Mouse (Mus musculus): ENCODE measurements around the gene Rab11a. TPM values are rescaled to one million over a fixed set of nuclear protein-coding genes. Genes with fewer than 3 reads are reported as not detected.
"Not testable (repeated sequence)": the region's sequence is repeated elsewhere in the genome, so short reads cannot be mapped to it uniquely, and the experiment has no call there.

Gene Rab11a
- polyA plus RNA-seq, 1 experiment from 2014 or later: 1,191 TPM

- Histone ChIP-seq H3K36me3 (ENCODE audit: control insufficient read depth, insufficient read depth, low read length) (no peaks in the 10 kb centered on the region), H3K27me3 (ENCODE audit: control insufficient read depth, insufficient read depth, low read length) (no peaks in the 10 kb centered on the region), H3K9me3 (ENCODE audit: control insufficient read depth, low read length) (no peaks in the 10 kb centered on the region), H3K4me1 (replicated peaks; ENCODE audit: control insufficient read depth, insufficient read depth) (no peaks in the 10 kb centered on the region), H3K9ac (ENCODE audit: low read length) (no peak overlapping the region), H3K27ac (replicated peaks) (no peak overlapping the region), H3K4me2 (replicated peaks; ENCODE audit: low read depth) (no peak overlapping the region), H3K4me3 (ENCODE audit: low read depth, low read length) (no peak overlapping the region)
- peak; percentile 33 for DNase-seq (ENCODE audit: low spot score)
- no peak for TF ChIP-seq EP300 (optimal IDR thresholded peaks at IDR 0.05)
- TF ChIP-seq CTCF (IDR thresholded peaks at IDR 0.05; ENCODE audit: low read depth): no peak
- 53% methylated on average over 1 of the region's 1 CpGs for WGBS
- peak; percentile 62 for ATAC-seq (ENCODE audit: low FRiP score, low TSS enrichment)
Observed at GRCm38 (mm10) chr9:64688015-64688394, 49.6 kb downstream of the Rab11a start.

- WGBS: 44% methylated on average over 13 of the region's 13 CpGs
- H3K4me1 ChIP-seq (replicated peaks; ENCODE audit: control insufficient read depth, insufficient read depth): no peaks in the 10 kb centered on the region
- ATAC-seq (ENCODE audit: low FRiP score, low TSS enrichment) (no peak), DNase-seq (ENCODE audit: low spot score) (no peak)
- H3K9ac ChIP-seq (ENCODE audit: low read length): no peak overlapping the region
- no peaks in the 10 kb centered on the region for H3K27me3 ChIP-seq (ENCODE audit: control insufficient read depth, insufficient read depth, low read length)
- no peaks in the 10 kb centered on the region for H3K9me3 ChIP-seq (ENCODE audit: control insufficient read depth, low read length)
- H3K36me3 ChIP-seq (ENCODE audit: control insufficient read depth, insufficient read depth, low read length): no peaks in the 10 kb centered on the region
- TF ChIP-seq CTCF (IDR thresholded peaks at IDR 0.05; ENCODE audit: low read depth) (no peak), EP300 (optimal IDR thresholded peaks at IDR 0.05) (no peak)
- H3K27ac ChIP-seq (replicated peaks): no peak overlapping the region
- no peak overlapping the region for H3K4me2 ChIP-seq (replicated peaks; ENCODE audit: low read depth)
- no peak overlapping the region for H3K4me3 ChIP-seq (ENCODE audit: low read depth, low read length)
Observed at GRCm38 (mm10) chr9:64687122-64688014, 50.2 kb downstream of the Rab11a start.

GRCm38 (mm10) chr9:64671341-64672319 is 65.9 kb downstream of the Rab11a start:
- not testable (repeated sequence) for H3K4me2 ChIP-seq (replicated peaks; ENCODE audit: low read depth)

GRCm38 (mm10) chr9:64668001-64668400 is 69.6 kb downstream of the Rab11a start:
- no peaks in the 10 kb centered on the region for H3K27me3 ChIP-seq (ENCODE audit: control insufficient read depth, insufficient read depth, low read length)
- H3K4me1 ChIP-seq (replicated peaks; ENCODE audit: control insufficient read depth, insufficient read depth): no peaks in the 10 kb centered on the region
- WGBS: 75% methylated on average over 2 of the region's 2 CpGs
- H3K4me2 ChIP-seq (replicated peaks; ENCODE audit: low read depth): no peak overlapping the region
- ATAC-seq (ENCODE audit: low FRiP score, low TSS enrichment) (no peak), DNase-seq (ENCODE audit: low spot score) (no peak)
- H3K4me3 ChIP-seq (ENCODE audit: low read depth, low read length): no peak overlapping the region
- H3K9ac ChIP-seq (ENCODE audit: low read length): no peak overlapping the region
- no peaks in the 10 kb centered on the region for H3K9me3 ChIP-seq (ENCODE audit: control insufficient read depth, low read length)
- no peak for TF ChIP-seq CTCF (IDR thresholded peaks at IDR 0.05; ENCODE audit: low read depth)
- TF ChIP-seq EP300 (optimal IDR thresholded peaks at IDR 0.05): no peak
- H3K27ac ChIP-seq (replicated peaks): no peak overlapping the region
- H3K36me3 ChIP-seq (ENCODE audit: control insufficient read depth, insufficient read depth, low read length): no peaks in the 10 kb centered on the region

More at GRCm38 (mm10) chr9:64671341-64672319, 65.9 kb downstream of the Rab11a start:
- not testable (repeated sequence) for H3K9ac ChIP-seq (ENCODE audit: low read length); H3K4me3 ChIP-seq (ENCODE audit: low read depth, low read length); H3K27me3 ChIP-seq (ENCODE audit: control insufficient read depth, insufficient read depth, low read length); H3K4me1 ChIP-seq (replicated peaks; ENCODE audit: control insufficient read depth, insufficient read depth); H3K9me3 ChIP-seq (ENCODE audit: control insufficient read depth, low read length); H3K27ac ChIP-seq (replicated peaks); H3K36me3 ChIP-seq (ENCODE audit: control insufficient read depth, insufficient read depth, low read length)
- WGBS: 44% methylated on average over 6 of the region's 11 CpGs
- ATAC-seq (ENCODE audit: low FRiP score, low TSS enrichment) (peak; percentile 79), DNase-seq (ENCODE audit: low spot score) (peak; percentile 88)

- Histone ChIP-seq H3K9ac (ENCODE audit: low read length) (no peak overlapping the region), H3K4me2 (replicated peaks; ENCODE audit: low read depth) (no peak overlapping the region), H3K9me3 (ENCODE audit: control insufficient read depth, low read length) (no peaks in the 10 kb centered on the region), H3K4me1 (replicated peaks; ENCODE audit: control insufficient read depth, insufficient read depth) (no peaks in the 10 kb centered on the region), H3K27me3 (ENCODE audit: control insufficient read depth, insufficient read depth, low read length) (no peaks in the 10 kb centered on the region), H3K27ac (replicated peaks) (no peak overlapping the region), H3K36me3 (ENCODE audit: control insufficient read depth, insufficient read depth, low read length) (no peaks in the 10 kb centered on the region), H3K4me3 (ENCODE audit: low read depth, low read length) (no peak overlapping the region)
- DNase-seq (ENCODE audit: low spot score): peak; percentile 67
- TF ChIP-seq CTCF (IDR thresholded peaks at IDR 0.05; ENCODE audit: low read depth): no peak
- TF ChIP-seq EP300 (optimal IDR thresholded peaks at IDR 0.05): no peak
- ATAC-seq (ENCODE audit: low FRiP score, low TSS enrichment): peak; percentile 72
- 11% methylated on average over 5 of the region's 5 CpGs for WGBS
Observed at GRCm38 (mm10) chr9:64667513-64667912, 70.0 kb downstream of the Rab11a start.
